Mouse (Mus musculus) lung, adult 2 months (tissue): ENCODE data around the gene Gnb3.

ENCODE experiments used
- CTCF ChIP-seq: fragments of 200-500 bp; IDR thresholded peaks from 2 replicates; pipeline ENCODE4 v1.5.1; 2011; ENCODE audit warnings: mild to moderate bottlenecking, low read length, control low read depth; ENCODE audit not compliant: insufficient read depth
- POLR2A ChIP-seq: fragments of 200-500 bp; IDR thresholded peaks from 2 replicates; pipeline ENCODE4 v1.6.1; 2011; ENCODE audit warnings: low read depth, mild to moderate bottlenecking, control low read depth, low read length, borderline replicate concordance; ENCODE audit errors: extremely low read depth

- TF ChIP-seq CTCF (no peak), POLR2A (no peak)
Measured at GRCm38 (mm10) chr6:124817563-124817962, 22.5 kb downstream of the Gnb3 start.
